Mouse (Mus musculus) CH12.LX (cell line): ENCODE data around the gene Gm5737.

Experiments
- CHD2 ChIP-seq: IDR thresholded peaks from 2 replicates; pipeline ENCODE4 v1.6.1; 2011; ENCODE audit warnings: low read length, improper control_type of control experiment
- CTCF ChIP-seq, 2 experiments: IDR thresholded peaks in 1 of 2; conservative IDR thresholded peaks in 1 of 2; 2 replicates each; pipeline ENCODE4 v1.5.1; 2011 to 2012; ENCODE audit warnings: low read depth in 2 of 2, low read length in 2 of 2, improper control_type of control experiment in 1 of 2, inconsistent platforms in 1 of 2, mild to moderate bottlenecking in 1 of 2, moderate library complexity in 1 of 2
- MAX ChIP-seq: IDR thresholded peaks from 2 replicates; pipeline ENCODE4 v1.6.1; 2011; ENCODE audit warnings: low read length, improper control_type of control experiment
- NRF1 ChIP-seq: IDR thresholded peaks from 2 replicates; pipeline ENCODE4 v1.6.1; 2014; ENCODE audit warnings: low read depth, mild to moderate bottlenecking, inconsistent platforms, low read length, improper control_type of control experiment, moderate library complexity
- PAX5 ChIP-seq: IDR thresholded peaks from 2 replicates; pipeline ENCODE4 v1.6.1; 2012; ENCODE audit warnings: low read length, inconsistent platforms, mixed read lengths
- POLR2A ChIP-seq: IDR thresholded peaks from 2 replicates; pipeline ENCODE4 v1.6.1; 2011; ENCODE audit warnings: low read depth, mild to moderate bottlenecking, improper control_type of control experiment, low read length
- POLR2AphosphoS2 ChIP-seq: IDR thresholded peaks from 2 replicates; pipeline ENCODE4 v1.6.1; 2011; ENCODE audit warnings: low read depth, low read length, improper control_type of control experiment
- RAD21 ChIP-seq: IDR thresholded peaks from 2 replicates; pipeline ENCODE4 v1.6.1; 2011; ENCODE audit warnings: low read depth, mild to moderate bottlenecking, low read length, improper control_type of control experiment, moderate library complexity
- RCOR1 ChIP-seq: conservative IDR thresholded peaks from 2 replicates; pipeline ENCODE4 v1.6.1; 2012; ENCODE audit warnings: low read depth, mild to moderate bottlenecking, inconsistent platforms, low read length, improper control_type of control experiment
- UBTF ChIP-seq: IDR thresholded peaks from 2 replicates; pipeline ENCODE4 v1.6.1; 2012; ENCODE audit warnings: low read depth, mild to moderate bottlenecking, inconsistent platforms, low read length, improper control_type of control experiment, moderate library complexity
- USF1 ChIP-seq: IDR thresholded peaks from 2 replicates; pipeline ENCODE4 v1.6.1; 2014; ENCODE audit warnings: low read depth, mild to moderate bottlenecking, inconsistent platforms, low read length, improper control_type of control experiment
- USF2 ChIP-seq: conservative IDR thresholded peaks from 2 replicates; pipeline ENCODE4 v1.6.1; 2011; ENCODE audit warnings: low read depth, low read length, improper control_type of control experiment

GRCm38 (mm10) chr7:120819386-120819785 is 7.2 kb downstream of the Gm5737 start:
- TF ChIP-seq POLR2A: no peak
- TF ChIP-seq RCOR1: no peak
- TF ChIP-seq MAX: no peak
- TF ChIP-seq CHD2: no peak
- TF ChIP-seq NRF1: no peak
- TF ChIP-seq UBTF: no peak
- no peak for TF ChIP-seq USF2
- no peak for TF ChIP-seq POLR2AphosphoS2
- TF ChIP-seq CTCF (conservative IDR thresholded peaks at IDR 0.05 in 1 of 2, IDR thresholded peaks at IDR 0.05 in 1 of 2; ENCODE audit: low read depth in 2 of 2, low read length in 2 of 2): no peak
- TF ChIP-seq RAD21: no peak
- TF ChIP-seq PAX5: no peak
- TF ChIP-seq USF1: no peak
